Mouse (Mus musculus): ENCODE data around the gene Nufip2. TPM values are rescaled to one million over a fixed set of nuclear protein-coding genes. Genes with fewer than 3 reads are reported as not detected.
"Not testable (repeated sequence)": the region's sequence is repeated elsewhere in the genome, so short reads cannot be mapped to it uniquely, and the experiment has no call there.

The Nufip2 gene
- polyA plus RNA-seq (2014; fragmentation: Nextera tagmentation; extraction: Ambion mirVana) = 9.2 and 9.7 TPM in 2 replicates

DNA sequence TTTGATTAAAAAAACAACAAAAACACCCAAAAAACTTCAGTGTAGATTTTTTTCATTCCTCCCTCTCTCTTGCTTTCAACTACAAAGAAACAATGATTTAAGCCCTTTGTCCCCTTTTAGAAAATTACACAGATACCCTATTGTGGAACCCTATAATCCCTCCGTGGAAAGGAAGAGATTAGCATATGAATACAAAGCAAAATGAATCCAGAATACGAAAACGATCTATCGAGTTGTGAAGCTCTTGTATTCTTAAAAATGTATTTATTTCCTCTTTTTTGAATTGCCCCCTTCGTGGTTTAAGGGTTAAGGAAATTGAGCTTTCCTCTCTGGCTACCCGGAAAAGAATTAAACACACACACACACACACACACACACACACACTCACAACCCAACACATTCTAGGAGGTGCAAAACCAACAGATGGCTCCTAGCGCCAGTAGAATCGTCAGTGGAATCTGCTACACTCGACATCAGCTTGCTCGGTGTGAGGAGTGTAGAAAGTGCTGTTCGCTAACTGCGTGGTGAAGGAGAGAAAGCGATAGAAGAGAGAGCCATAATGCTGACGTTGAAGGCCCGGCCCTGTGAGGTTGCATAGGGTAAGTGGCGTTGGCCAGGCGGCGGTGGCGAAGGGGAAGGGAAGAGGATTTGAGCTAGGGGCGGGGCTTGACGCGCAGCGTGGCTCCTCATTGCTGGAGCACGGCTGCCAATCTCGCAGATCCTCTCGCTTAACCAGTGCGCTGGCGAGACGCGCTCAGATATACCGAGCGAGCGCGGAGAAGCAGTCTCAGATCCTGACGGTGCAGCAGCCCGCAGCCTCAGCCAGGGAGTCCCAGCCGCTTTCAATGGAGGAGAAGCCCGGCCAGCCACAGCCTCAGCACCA lies at the start of gene Nufip2:
Gene Nufip2, plus strand, starts transcription at position 773 of the 883 bp plus-strand sequence.
- Histone ChIP-seq H3K9ac (ENCODE audit: low read depth, low read length) (peak within 1 kb of the TSS; percentile 96), H3K4me3 (ENCODE audit: low read length) (peak within 1 kb of the TSS; percentile 99), H3K4me1 (ENCODE audit: control insufficient read depth, insufficient read depth, low read length) (peaks cover 7% of the 10 kb centered on the region), H3K9me3 (ENCODE audit: control insufficient read depth, low read length) (no peaks in the 10 kb centered on the region), H3K27me3 (ENCODE audit: control insufficient read depth, insufficient read depth, low read length) (no peaks in the 10 kb centered on the region), H3K27ac (ENCODE audit: low read depth, low read length) (peak within 1 kb of the TSS; percentile 97), H3K36me3 (ENCODE audit: control insufficient read depth, insufficient read depth, low read length) (peaks cover 3% of the 10 kb centered on the region; the same call in 1 of the 2 replicates), H3K4me2 (replicated peaks; ENCODE audit: low read depth, low read length) (peak within 1 kb of the TSS; percentile 53)
- peak; percentile 98 for ATAC-seq (ENCODE audit: low FRiP score, low TSS enrichment)
- under 1% methylated on average over 38 of the region's 38 CpGs for WGBS

DNA sequence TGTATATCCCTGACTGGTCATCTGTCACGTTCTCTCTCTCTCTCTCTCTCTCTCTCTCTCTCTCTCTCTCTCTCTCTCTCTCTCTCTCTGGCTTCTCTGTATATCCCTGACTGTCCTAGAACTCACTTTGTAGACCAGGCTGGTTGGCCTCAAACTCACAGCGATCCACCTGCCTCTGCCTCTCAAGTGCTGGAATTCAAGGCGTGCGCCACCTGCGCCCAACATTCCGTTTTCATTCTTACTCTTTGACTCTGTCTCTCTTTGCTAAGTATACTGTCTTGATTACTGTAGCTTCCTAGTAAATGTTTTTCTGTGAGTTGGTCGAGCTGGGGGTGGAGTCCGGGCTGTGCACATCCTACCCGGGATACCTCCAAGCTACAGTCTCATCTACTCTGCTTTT lies 44.6 kb upstream of the Nufip2 start:
- no peak overlapping the region for H3K27ac ChIP-seq (ENCODE audit: low read depth, low read length)
- H3K4me2 ChIP-seq (replicated peaks; ENCODE audit: low read depth, low read length) = no peak overlapping the region
- no peak overlapping the region for H3K9ac ChIP-seq (ENCODE audit: low read depth, low read length)
- no peak for ATAC-seq (ENCODE audit: low FRiP score, low TSS enrichment)
- H3K36me3 ChIP-seq (ENCODE audit: control insufficient read depth, insufficient read depth, low read length) = no peaks in the 10 kb centered on the region
- H3K4me1 ChIP-seq (ENCODE audit: control insufficient read depth, insufficient read depth, low read length) = no peaks in the 10 kb centered on the region
- H3K9me3 ChIP-seq (ENCODE audit: control insufficient read depth, low read length) = no peaks in the 10 kb centered on the region
- WGBS = 78% methylated on average over 9 of the region's 9 CpGs
- H3K27me3 ChIP-seq (ENCODE audit: control insufficient read depth, insufficient read depth, low read length) = no peaks in the 10 kb centered on the region
- no peak overlapping the region for H3K4me3 ChIP-seq (ENCODE audit: low read length)

DNA sequence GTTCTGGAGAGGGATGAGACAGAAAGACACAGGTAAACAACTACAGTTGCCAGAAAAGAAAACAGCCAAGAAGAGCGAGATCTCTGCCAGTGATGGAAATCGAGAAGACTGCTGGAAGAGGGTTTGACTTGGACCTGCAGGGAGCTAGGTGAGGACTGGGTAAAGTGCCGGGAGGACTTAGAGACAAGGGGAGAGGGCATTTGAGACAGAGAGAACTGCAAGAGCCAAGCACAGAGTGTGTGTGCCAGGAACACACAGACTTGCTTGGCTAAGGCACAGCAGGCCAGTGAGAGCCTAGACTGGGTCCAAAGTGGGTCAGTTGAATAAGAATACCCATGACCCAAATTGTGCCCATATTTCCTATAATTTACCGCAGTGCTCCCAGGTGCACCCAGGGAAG lies 40.5 kb upstream of the Nufip2 start:
- no peak for ATAC-seq (ENCODE audit: low FRiP score, low TSS enrichment)
- Histone ChIP-seq H3K27me3 (ENCODE audit: control insufficient read depth, insufficient read depth, low read length) (no peaks in the 10 kb centered on the region), H3K27ac (ENCODE audit: low read depth, low read length) (no peak overlapping the region), H3K4me3 (ENCODE audit: low read length) (no peak overlapping the region), H3K9ac (ENCODE audit: low read depth, low read length) (no peak overlapping the region), H3K4me1 (ENCODE audit: control insufficient read depth, insufficient read depth, low read length) (no peaks in the 10 kb centered on the region), H3K9me3 (ENCODE audit: control insufficient read depth, low read length) (no peaks in the 10 kb centered on the region), H3K36me3 (ENCODE audit: control insufficient read depth, insufficient read depth, low read length) (no peaks in the 10 kb centered on the region), H3K4me2 (replicated peaks; ENCODE audit: low read depth, low read length) (no peak overlapping the region)
- 89% methylated on average over 4 of the region's 4 CpGs for WGBS

DNA sequence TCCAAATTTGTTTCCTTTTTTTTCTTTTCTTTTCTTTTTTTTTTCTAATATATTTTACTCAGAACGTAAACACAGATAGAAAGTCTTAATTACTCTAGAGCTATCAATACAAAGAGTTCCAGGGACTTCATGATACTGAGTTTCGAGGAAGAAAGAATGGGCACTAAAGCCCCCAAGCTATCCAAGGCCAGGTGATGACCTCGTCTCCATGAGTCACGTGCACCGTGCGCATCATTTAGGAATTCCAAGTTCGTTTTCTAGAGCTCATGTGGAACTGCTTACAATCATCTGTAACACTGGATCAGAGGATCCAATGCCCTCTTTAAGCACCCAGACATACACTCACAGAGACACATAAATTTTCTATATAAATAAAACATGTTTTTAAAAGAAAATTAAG lies 37.1 kb upstream of the Nufip2 start:
- no peaks in the 10 kb centered on the region for H3K9me3 ChIP-seq (ENCODE audit: control insufficient read depth, low read length)
- 70% methylated on average over 7 of the region's 7 CpGs for WGBS
- ATAC-seq (ENCODE audit: low FRiP score, low TSS enrichment) = no peak
- no peaks in the 10 kb centered on the region for H3K4me1 ChIP-seq (ENCODE audit: control insufficient read depth, insufficient read depth, low read length)
- no peak overlapping the region for H3K9ac ChIP-seq (ENCODE audit: low read depth, low read length)
- H3K27me3 ChIP-seq (ENCODE audit: control insufficient read depth, insufficient read depth, low read length) = no peaks in the 10 kb centered on the region
- no peak overlapping the region for H3K4me2 ChIP-seq (replicated peaks; ENCODE audit: low read depth, low read length)
- H3K4me3 ChIP-seq (ENCODE audit: low read length) = no peak overlapping the region
- no peak overlapping the region for H3K27ac ChIP-seq (ENCODE audit: low read depth, low read length)
- H3K36me3 ChIP-seq (ENCODE audit: control insufficient read depth, insufficient read depth, low read length) = no peaks in the 10 kb centered on the region

DNA sequence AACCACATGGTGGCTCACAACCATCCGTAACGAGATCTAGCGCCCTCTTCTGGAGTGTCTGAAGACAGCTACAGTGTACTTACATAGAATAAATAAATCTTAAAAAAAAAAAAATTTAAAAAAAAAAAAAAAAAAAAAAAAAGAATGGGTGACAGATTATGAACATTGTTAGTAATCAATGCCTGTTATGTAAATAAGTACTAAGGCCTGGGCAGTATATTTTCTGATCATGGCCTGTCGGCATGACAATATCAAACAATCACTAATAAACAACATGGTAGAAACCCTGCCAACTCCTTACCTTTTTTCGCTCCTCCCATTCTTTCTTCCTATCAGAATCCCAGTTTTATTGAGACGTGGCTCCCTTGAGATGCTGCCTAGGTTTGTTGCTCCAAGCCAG lies 33.5 kb upstream of the Nufip2 start:
- H3K4me1 ChIP-seq (ENCODE audit: control insufficient read depth, insufficient read depth, low read length) = no peaks in the 10 kb centered on the region
- no peak overlapping the region for H3K9ac ChIP-seq (ENCODE audit: low read depth, low read length)
- no peak overlapping the region for H3K4me3 ChIP-seq (ENCODE audit: low read length)
- WGBS = 66% methylated on average over 6 of the region's 6 CpGs
- ATAC-seq (ENCODE audit: low FRiP score, low TSS enrichment) = no peak
- H3K9me3 ChIP-seq (ENCODE audit: control insufficient read depth, low read length) = no peaks in the 10 kb centered on the region
- H3K4me2 ChIP-seq (replicated peaks; ENCODE audit: low read depth, low read length) = no peak overlapping the region
- no peak overlapping the region for H3K27ac ChIP-seq (ENCODE audit: low read depth, low read length)
- no peaks in the 10 kb centered on the region for H3K27me3 ChIP-seq (ENCODE audit: control insufficient read depth, insufficient read depth, low read length)
- H3K36me3 ChIP-seq (ENCODE audit: control insufficient read depth, insufficient read depth, low read length) = no peaks in the 10 kb centered on the region

DNA sequence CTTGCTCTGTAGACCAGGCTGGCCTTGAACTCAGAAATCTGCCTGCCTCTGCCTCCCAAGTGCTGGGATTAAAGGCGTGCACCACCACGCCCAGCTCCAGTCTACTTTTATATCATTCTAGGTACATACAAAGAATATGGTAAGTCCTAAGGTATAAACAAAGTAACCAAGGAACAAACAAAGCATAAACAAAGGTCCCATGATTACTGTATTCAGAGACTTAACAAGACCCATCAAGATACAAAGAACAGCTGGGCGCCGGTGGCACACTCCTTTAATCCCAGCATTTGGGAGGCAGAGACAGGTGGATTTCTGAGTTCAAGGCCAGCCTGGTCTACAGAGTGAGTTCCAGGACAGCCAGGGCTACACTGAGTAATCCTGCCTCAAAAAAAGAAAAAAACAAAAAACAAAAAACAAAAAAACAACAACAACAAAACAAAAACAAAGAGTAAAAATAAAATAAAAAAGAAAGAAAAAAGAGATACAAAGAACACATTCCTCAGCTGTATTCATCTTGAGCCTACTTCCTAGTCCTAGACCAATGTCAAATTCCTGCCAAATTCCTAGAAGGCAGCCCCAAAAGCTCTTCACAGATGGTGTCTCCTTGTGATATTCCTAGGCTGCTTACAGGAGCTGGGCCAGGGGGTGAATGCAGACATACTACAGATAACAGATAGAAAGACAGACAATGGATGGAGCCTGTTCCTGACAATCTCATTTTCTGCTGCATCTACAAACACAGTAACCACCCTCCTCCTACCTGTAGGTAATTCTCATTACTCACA lies 32.4 kb upstream of the Nufip2 start:
- H3K9ac ChIP-seq (ENCODE audit: low read depth, low read length); H3K36me3 ChIP-seq (ENCODE audit: control insufficient read depth, insufficient read depth, low read length); H3K27ac ChIP-seq (ENCODE audit: low read depth, low read length); H3K4me3 ChIP-seq (ENCODE audit: low read length); H3K4me2 ChIP-seq (replicated peaks; ENCODE audit: low read depth, low read length); ATAC-seq (ENCODE audit: low FRiP score, low TSS enrichment); H3K4me1 ChIP-seq (ENCODE audit: control insufficient read depth, insufficient read depth, low read length); H3K9me3 ChIP-seq (ENCODE audit: control insufficient read depth, low read length); H3K27me3 ChIP-seq (ENCODE audit: control insufficient read depth, insufficient read depth, low read length): not testable (repeated sequence)
- WGBS = 94% methylated on average over 4 of the region's 4 CpGs

DNA sequence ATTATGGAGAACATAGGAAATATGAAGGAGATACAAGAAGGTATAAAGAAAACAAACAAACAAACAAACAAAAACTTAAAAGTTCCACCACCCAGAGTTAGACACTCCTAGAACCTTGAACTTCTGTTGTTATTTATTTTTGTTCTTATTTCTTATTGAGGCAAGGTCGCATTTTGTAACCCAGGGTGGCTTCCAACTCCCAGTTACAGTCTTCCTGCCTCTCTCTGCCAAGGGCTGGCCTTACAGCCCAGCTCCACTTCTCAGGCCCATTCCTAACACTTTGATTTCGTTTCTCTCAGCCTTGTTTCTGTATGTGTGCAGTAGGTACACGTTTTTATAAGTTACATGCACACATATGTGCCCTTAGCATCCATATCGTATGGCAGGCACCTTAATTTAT lies 26.0 kb upstream of the Nufip2 start:
- Histone ChIP-seq H3K27me3 (ENCODE audit: control insufficient read depth, insufficient read depth, low read length) (no peaks in the 10 kb centered on the region), H3K4me3 (ENCODE audit: low read length) (no peak overlapping the region), H3K27ac (ENCODE audit: low read depth, low read length) (no peak overlapping the region), H3K9me3 (ENCODE audit: control insufficient read depth, low read length) (no peaks in the 10 kb centered on the region), H3K36me3 (ENCODE audit: control insufficient read depth, insufficient read depth, low read length) (no peaks in the 10 kb centered on the region), H3K9ac (ENCODE audit: low read depth, low read length) (no peak overlapping the region), H3K4me2 (replicated peaks; ENCODE audit: low read depth, low read length) (no peak overlapping the region), H3K4me1 (ENCODE audit: control insufficient read depth, insufficient read depth, low read length) (no peaks in the 10 kb centered on the region)
- WGBS = 67% methylated on average over 4 of the region's 4 CpGs
- ATAC-seq (ENCODE audit: low FRiP score, low TSS enrichment) = no peak

DNA sequence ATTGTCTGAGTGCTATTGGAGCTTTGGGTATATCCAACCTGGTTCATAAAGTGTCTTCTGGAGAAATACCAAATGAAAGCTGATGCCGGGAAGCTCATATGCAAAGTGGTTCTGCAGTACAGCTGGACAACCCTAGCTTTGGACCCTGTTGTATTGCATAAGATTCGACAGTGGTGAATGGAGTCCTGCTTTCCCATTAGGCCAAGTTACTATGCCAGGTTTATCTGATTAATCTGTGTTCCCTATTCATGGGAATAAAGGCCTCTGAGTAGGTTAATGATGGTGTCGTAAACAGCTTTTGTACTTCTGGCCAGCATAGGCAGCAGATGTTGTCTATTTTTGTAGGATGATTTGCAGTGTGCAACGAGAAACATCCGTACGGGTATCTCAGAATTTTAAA lies 22.3 kb upstream of the Nufip2 start:
- Histone ChIP-seq H3K27ac (ENCODE audit: low read depth, low read length) (no peak overlapping the region), H3K4me1 (ENCODE audit: control insufficient read depth, insufficient read depth, low read length) (no peaks in the 10 kb centered on the region), H3K4me3 (ENCODE audit: low read length) (no peak overlapping the region), H3K36me3 (ENCODE audit: control insufficient read depth, insufficient read depth, low read length) (no peaks in the 10 kb centered on the region), H3K4me2 (replicated peaks; ENCODE audit: low read depth, low read length) (no peak overlapping the region), H3K27me3 (ENCODE audit: control insufficient read depth, insufficient read depth, low read length) (no peaks in the 10 kb centered on the region), H3K9ac (ENCODE audit: low read depth, low read length) (no peak overlapping the region), H3K9me3 (ENCODE audit: control insufficient read depth, low read length) (no peaks in the 10 kb centered on the region)
- ATAC-seq (ENCODE audit: low FRiP score, low TSS enrichment) = no peak
- WGBS = 67% methylated on average over 6 of the region's 6 CpGs

DNA sequence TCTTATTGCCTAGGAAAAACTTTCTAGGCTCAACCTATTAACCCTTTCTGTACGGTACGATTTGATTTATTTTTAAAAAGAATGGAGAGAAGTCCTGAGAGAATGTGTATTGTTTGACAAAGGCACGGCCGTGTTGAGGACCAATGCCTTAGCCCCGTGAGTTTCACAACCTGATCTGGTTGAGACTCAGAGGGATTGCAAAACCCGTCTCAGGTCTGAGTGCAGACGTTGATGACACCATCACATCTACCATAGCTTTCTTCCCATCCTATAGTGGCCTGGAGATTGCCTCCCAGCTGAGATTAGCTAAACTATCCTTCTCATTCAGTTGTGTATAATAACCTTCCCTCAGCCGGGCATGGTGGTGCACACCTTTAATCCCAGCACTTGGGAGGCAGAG lies 21.9 kb upstream of the Nufip2 start:
- ATAC-seq (ENCODE audit: low FRiP score, low TSS enrichment) = no peak
- 85% methylated on average over 8 of the region's 8 CpGs for WGBS
- H3K27me3 ChIP-seq (ENCODE audit: control insufficient read depth, insufficient read depth, low read length) = no peaks in the 10 kb centered on the region
- H3K4me1 ChIP-seq (ENCODE audit: control insufficient read depth, insufficient read depth, low read length) = no peaks in the 10 kb centered on the region
- no peak overlapping the region for H3K4me2 ChIP-seq (replicated peaks; ENCODE audit: low read depth, low read length)
- no peak overlapping the region for H3K9ac ChIP-seq (ENCODE audit: low read depth, low read length)
- no peak overlapping the region for H3K27ac ChIP-seq (ENCODE audit: low read depth, low read length)
- H3K36me3 ChIP-seq (ENCODE audit: control insufficient read depth, insufficient read depth, low read length) = no peaks in the 10 kb centered on the region
- no peak overlapping the region for H3K4me3 ChIP-seq (ENCODE audit: low read length)
- H3K9me3 ChIP-seq (ENCODE audit: control insufficient read depth, low read length) = no peaks in the 10 kb centered on the region

Measured in kidney, embryonic 14.5 days (tissue).